Mouse (Mus musculus) ES-Bruce4 (cell line): ENCODE data around the gene Olfml1.

Experiments
- EP300 ChIP-seq: IDR thresholded peaks from 2 replicates; pipeline ENCODE4 v1.6.1; 2011; ENCODE audit warnings: low read depth, low read length; ENCODE audit not compliant: insufficient read depth
- POLR2A ChIP-seq: IDR thresholded peaks from one replicate; pipeline ENCODE4 v1.8.1; 2011; ENCODE audit warnings: low read length; ENCODE audit not compliant: insufficient read depth

- no peak for TF ChIP-seq POLR2A
- TF ChIP-seq EP300: no peak
Observed at GRCm38 (mm10) chr7:107628383-107628782, 61.1 kb downstream of the Olfml1 start.
